Mouse (Mus musculus) retina, embryonic 14.5 days (tissue): ENCODE measurements around the gene Copg1.
"Not testable (repeated sequence)": the region's sequence is repeated elsewhere in the genome, so short reads cannot be mapped to it uniquely, and the experiment has no call there.

Experiments used
- DNase-seq: peaks from one replicate; pipeline ENCODE4 v3.0.0-alpha.2; 2015; ENCODE audit warnings: low spot score

Copg1 gene

GRCm38 (mm10) chr6:87875562-87875961 is 12.1 kb upstream of the Copg1 start:
- no peak for DNase-seq

GRCm38 (mm10) chr6:87876068-87876643 is 11.5 kb upstream of the Copg1 start:
- no peak for DNase-seq

- no peak for DNase-seq
Measured at GRCm38 (mm10) chr6:87879010-87879409, 8.6 kb upstream of the Copg1 start.

GRCm38 (mm10) chr6:87879628-87880027 is 8.0 kb upstream of the Copg1 start:
- DNase-seq = no peak

GRCm38 (mm10) chr6:87882221-87882620 is 5.4 kb upstream of the Copg1 start:
- DNase-seq = no peak

GRCm38 (mm10) chr6:87882816-87883215 is 4.8 kb upstream of the Copg1 start:
- DNase-seq = no peak

GRCm38 (mm10) chr6:87886721-87887120 is 893 bp upstream of the Copg1 start:
- no peak for DNase-seq

- DNase-seq = no peak
Measured at GRCm38 (mm10) chr6:87893931-87894330, 6.3 kb downstream of the Copg1 start.

GRCm38 (mm10) chr6:87898028-87898427 is 10.4 kb downstream of the Copg1 start:
- DNase-seq = no peak

- peak; percentile 34 for DNase-seq
Measured at GRCm38 (mm10) chr6:87906632-87907031, 19.0 kb downstream of the Copg1 start.

GRCm38 (mm10) chr6:87909181-87909580 is 21.6 kb downstream of the Copg1 start:
- no peak for DNase-seq

- DNase-seq = no peak
Measured at GRCm38 (mm10) chr6:87911559-87911958, 23.9 kb downstream of the Copg1 start.

GRCm38 (mm10) chr6:87913661-87914325 is 26.2 kb downstream of the Copg1 start, which contains the start of gene Hmces:
Hmces (plus strand) TSS chr6:87913935.
- DNase-seq = peak; percentile 74

GRCm38 (mm10) chr6:87914326-87915102 is 26.9 kb downstream of the Copg1 start:
- peak; percentile 55 for DNase-seq

- no peak for DNase-seq
Measured at GRCm38 (mm10) chr6:87915939-87916338, 28.3 kb downstream of the Copg1 start.

GRCm38 (mm10) chr6:87921201-87921600 is 33.6 kb downstream of the Copg1 start:
- DNase-seq = no peak

GRCm38 (mm10) chr6:87923624-87924023 is 36.0 kb downstream of the Copg1 start:
- no peak for DNase-seq

GRCm38 (mm10) chr6:87935037-87935436 is 47.4 kb downstream of the Copg1 start:
- no peak for DNase-seq

GRCm38 (mm10) chr6:87937178-87937788 is 49.7 kb downstream of the Copg1 start:
- DNase-seq = peak; percentile 87

- DNase-seq = no peak
Measured at GRCm38 (mm10) chr6:87938941-87939340, 51.3 kb downstream of the Copg1 start.

GRCm38 (mm10) chr6:87942179-87942578 is 54.6 kb downstream of the Copg1 start:
- DNase-seq = no peak

GRCm38 (mm10) chr6:87962457-87962856 is 74.8 kb downstream of the Copg1 start:
- not testable (repeated sequence) for DNase-seq
